Mouse (Mus musculus) intestine, postnatal 0 days (tissue): ENCODE data around the gene Ubtf. TPM values are rescaled to one million over a fixed set of nuclear protein-coding genes. Genes with fewer than 3 reads are reported as not detected.

ENCODE experiments used
- ATAC-seq: fragments of 200-750 bp; cut with Nextera tagmentation; 2 replicates; pipeline ENCODE4 v1.8.0; 2017; ENCODE audit warnings: mild to moderate bottlenecking, moderate TSS enrichment, moderate library complexity
- H3K27ac ChIP-seq: fragments of 300-500 bp; sonication (generic); 2 replicates; pipeline ENCODE4 v1.5.1; 2014; ENCODE audit warnings: mild to moderate bottlenecking, low read depth, low read length, moderate library complexity
- H3K27me3 ChIP-seq: fragments of 300-500 bp; sonication (generic); replicated peaks from 2 replicates; pipeline ENCODE4 v1.6.1; 2014; ENCODE audit warnings: low read length, mixed read lengths; ENCODE audit not compliant: control insufficient read depth, insufficient read depth
- H3K36me3 ChIP-seq: fragments of 300-500 bp; sonication (generic); 2 replicates; pipeline ENCODE4 v1.6.1; 2014; ENCODE audit warnings: mild to moderate bottlenecking, moderate library complexity; ENCODE audit not compliant: control insufficient read depth, insufficient read depth
- H3K4me1 ChIP-seq: fragments of 300-500 bp; sonication (generic); replicated peaks from 2 replicates; pipeline ENCODE4 v1.6.1; 2014; ENCODE audit warnings: antibody characterized with exemption, low read length, mixed read lengths; ENCODE audit not compliant: control insufficient read depth, insufficient read depth
- H3K4me2 ChIP-seq: fragments of 300-500 bp; sonication (generic); replicated peaks from 2 replicates; pipeline ENCODE4 v1.6.1; 2014; ENCODE audit warnings: low read depth, mild to moderate bottlenecking, moderate library complexity
- H3K4me3 ChIP-seq: fragments of 300-500 bp; sonication (generic); 2 replicates; pipeline ENCODE4 v1.5.1; 2014; ENCODE audit warnings: low read depth, low read length
- H3K9ac ChIP-seq: fragments of 300-500 bp; sonication (generic); 2 replicates; pipeline ENCODE4 v1.6.1; 2014; ENCODE audit warnings: mild to moderate bottlenecking, low read depth, low read length
- H3K9me3 ChIP-seq: fragments of 300-500 bp; sonication (generic); 2 replicates; pipeline ENCODE4 v1.6.1; 2016; ENCODE audit warnings: mixed run types; ENCODE audit not compliant: control insufficient read depth
- CTCF ChIP-seq: sonication (generic); IDR thresholded peaks from 2 replicates; pipeline ENCODE4 v1.5.1; 2016; ENCODE audit warnings: low read depth, mild to moderate bottlenecking, control low read depth, antibody characterized with exemption, moderate library complexity
- WGBS: fragments of 180-500 bp; shearing (Covaris S2); extraction: QIAGEN DNeasy Blood & Tissue Kit; methylation state at CpG from one replicate; pipeline ENCODE4 v1.1.7; 2014; 5-methylcytosine and 5-hydroxymethylcytosine counted together
- polyA plus RNA-seq: library from polyadenylated mRNA; unstranded; fragments of >200 nt; fragmentation: Nextera tagmentation; extraction: Ambion mirVana; gene quantifications from 2 replicates; pipeline ENCODE4 v1.2.1, GENCODE M21; 2015

Gene Ubtf
- polyA plus RNA-seq, 1 experiment from 2014 or later, result 39.6 TPM

- ATAC-seq, result no peak
- Histone ChIP-seq H3K4me3 (no peak overlapping the region), H3K4me1 (peaks cover 3% of the 10 kb centered on the region; the same call in 1 of the 2 replicates), H3K4me2 (no peak overlapping the region), H3K9me3 (no peaks in the 10 kb centered on the region), H3K27ac (no peak overlapping the region), H3K27me3 (no peaks in the 10 kb centered on the region), H3K9ac (no peak overlapping the region), H3K36me3 (no peaks in the 10 kb centered on the region)
- 89% methylated on average over 3 of the region's 3 CpGs for WGBS
- no peak for TF ChIP-seq CTCF
Measured at GRCm38 (mm10) chr11:102279595-102279994, 39.9 kb downstream of the Ubtf start.

DNA sequence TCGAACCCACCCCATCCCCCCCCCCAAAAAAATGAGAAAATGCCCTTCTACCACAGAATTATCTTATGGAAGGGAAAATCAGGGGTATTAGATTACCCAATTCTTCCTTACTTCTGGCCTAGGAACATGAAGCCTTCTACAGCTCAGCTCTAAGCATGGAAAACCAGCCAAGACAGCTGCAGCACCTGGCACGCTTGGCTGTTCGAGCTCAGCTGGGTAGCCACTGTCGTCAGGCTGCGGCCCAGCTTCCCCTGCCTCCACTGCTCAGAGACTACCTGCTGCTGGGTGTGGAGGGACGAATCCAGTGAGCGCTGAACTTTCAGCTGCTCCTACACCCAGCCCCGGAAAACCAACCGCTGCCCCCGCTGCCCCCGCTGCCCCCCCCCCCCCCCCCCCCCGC, 41.8 kb downstream of the Ubtf start:
- no peaks in the 10 kb centered on the region for H3K27me3 ChIP-seq
- no peak overlapping the region for H3K4me3 ChIP-seq
- 82% methylated on average over 9 of the region's 12 CpGs for WGBS
- H3K9ac ChIP-seq, result no peak overlapping the region
- H3K9me3 ChIP-seq, result no peaks in the 10 kb centered on the region
- TF ChIP-seq CTCF, result no peak
- ATAC-seq, result no peak
- no peak overlapping the region for H3K4me2 ChIP-seq
- no peaks in the 10 kb centered on the region for H3K36me3 ChIP-seq
- H3K4me1 ChIP-seq, result peaks cover 3% of the 10 kb centered on the region; the same call in 1 of the 2 replicates
- no peak overlapping the region for H3K27ac ChIP-seq

GRCm38 (mm10) chr11:102276411-102276915, 43.1 kb downstream of the Ubtf start:
- peak overlapping the region; percentile 40; the same call in 1 of the 2 replicates for H3K9ac ChIP-seq
- TF ChIP-seq CTCF, result peak; percentile 23; the same call in 1 of the 2 replicates
- H3K4me3 ChIP-seq, result peak overlapping the region; percentile 25
- 1% methylated on average over 33 of the region's 33 CpGs for WGBS
- no peaks in the 10 kb centered on the region for H3K9me3 ChIP-seq
- no peak overlapping the region for H3K27ac ChIP-seq
- H3K4me1 ChIP-seq, result peaks cover 3% of the 10 kb centered on the region; the same call in 1 of the 2 replicates
- H3K36me3 ChIP-seq, result no peaks in the 10 kb centered on the region
- ATAC-seq, result peak; percentile 64
- no peaks in the 10 kb centered on the region for H3K27me3 ChIP-seq
- peak overlapping the region; percentile 63 for H3K4me2 ChIP-seq

GRCm38 (mm10) chr11:102268520-102269244, 50.9 kb downstream of the Ubtf start, which contains the start of gene Asb16:
Asb16 (plus strand) TSS chr11:102268743.
- Histone ChIP-seq H3K4me1 (no peaks in the 10 kb centered on the region), H3K27me3 (no peaks in the 10 kb centered on the region), H3K9ac (no peak within 1 kb of the TSS), H3K36me3 (no peaks in the 10 kb centered on the region), H3K9me3 (no peaks in the 10 kb centered on the region), H3K4me3 (no peak within 1 kb of the TSS), H3K4me2 (no peak within 1 kb of the TSS), H3K27ac (no peak within 1 kb of the TSS)
- TF ChIP-seq CTCF, result no peak
- no peak for ATAC-seq
- WGBS, result 79% methylated on average over 12 of the region's 12 CpGs

- Histone ChIP-seq H3K4me2 (no peak overlapping the region), H3K36me3 (no peaks in the 10 kb centered on the region), H3K27ac (no peak overlapping the region), H3K9ac (no peak overlapping the region), H3K4me3 (no peak overlapping the region), H3K9me3 (no peaks in the 10 kb centered on the region), H3K4me1 (no peaks in the 10 kb centered on the region), H3K27me3 (no peaks in the 10 kb centered on the region)
- WGBS, result 5% methylated on average over 11 of the region's 11 CpGs
- peak; percentile 85 for TF ChIP-seq CTCF
- ATAC-seq, result peak; percentile 36; the same call in 1 of the 2 replicates
Measured at GRCm38 (mm10) chr11:102267480-102267879, 52.1 kb downstream of the Ubtf start.

- Histone ChIP-seq H3K36me3 (no peaks in the 10 kb centered on the region; the same call in 1 of the 2 replicates), H3K4me1 (no peaks in the 10 kb centered on the region), H3K9me3 (no peaks in the 10 kb centered on the region), H3K4me2 (no peak overlapping the region), H3K27ac (no peak overlapping the region), H3K27me3 (no peaks in the 10 kb centered on the region), H3K4me3 (no peak overlapping the region), H3K9ac (no peak overlapping the region)
- no peak for TF ChIP-seq CTCF
- no peak for ATAC-seq
- 86% methylated on average over 8 of the region's 8 CpGs for WGBS
Measured at GRCm38 (mm10) chr11:102266631-102267355, 52.7 kb downstream of the Ubtf start.
